Mouse (Mus musculus) stomach, postnatal 0 days (tissue): ENCODE measurements at regions not wholly inside any gene's neighbourhood (a gene's known extent, or its start where the extent isn't known, plus 50 kb on each side); places are given as distances from the start of the nearest gene placed in this dataset.

Source experiments
- CTCF ChIP-seq: IDR thresholded peaks from 2 replicates; pipeline ENCODE4 v1.5.1; 2016; ENCODE audit warnings: antibody characterized with exemption, low read depth, mild to moderate bottlenecking, moderate library complexity
- EP300 ChIP-seq: optimal IDR thresholded peaks from 2 replicates; pipeline ENCODE3; 2016; ENCODE audit warnings: antibody characterized with exemption

GRCm38 (mm10) chr10:44686055-44686454, 157.8 kb upstream of the Prdm1 start:
- TF ChIP-seq EP300, result no peak
- no peak for TF ChIP-seq CTCF
